Mouse (Mus musculus): ENCODE measurements around the gene Armh1.

- TF ChIP-seq CTCF (IDR thresholded peaks at IDR 0.05; ENCODE audit: borderline replicate concordance, extremely low read depth, insufficient read depth, insufficient read length) (no peak), POLR2A (IDR thresholded peaks at IDR 0.05; ENCODE audit: borderline replicate concordance, extremely low read depth, insufficient read depth, insufficient read length, poor library complexity, severe bottlenecking) (no peak)
These were observed 61.3 kb downstream of the Armh1 start for GRCm38 (mm10) chr4:117190660-117191059.

Data from brain, embryonic 14.5 days (tissue).